Mouse (Mus musculus) forebrain, embryonic 16.5 days (tissue): ENCODE results near the gene Hmg20a. TPM values are rescaled to one million over a fixed set of nuclear protein-coding genes. Genes with fewer than 3 reads are reported as not detected.

Experiments
- ATAC-seq: fragments of 200-750 bp; cut with Nextera tagmentation; 2 replicates; pipeline ENCODE4 v1.8.0; 2017; ENCODE audit warnings: mild to moderate bottlenecking, moderate library complexity
- H3K27ac ChIP-seq: fragments of 300-500 bp; sonication (generic); 2 replicates; pipeline ENCODE4 v1.5.1; 2014; ENCODE audit warnings: low read length, control low read depth
- H3K27me3 ChIP-seq: fragments of 300-500 bp; sonication (generic); replicated peaks from 2 replicates; pipeline ENCODE4 v1.6.1; 2014; ENCODE audit warnings: low read length; ENCODE audit not compliant: control insufficient read depth, insufficient read depth
- H3K36me3 ChIP-seq: fragments of 300-500 bp; sonication (generic); 2 replicates; pipeline ENCODE4 v1.6.1; 2014; ENCODE audit not compliant: control insufficient read depth, insufficient read depth
- H3K4me1 ChIP-seq: fragments of 300-500 bp; sonication (generic); replicated peaks from 2 replicates; pipeline ENCODE4 v1.6.1; 2014; ENCODE audit warnings: low read length; ENCODE audit not compliant: control insufficient read depth, insufficient read depth
- H3K4me2 ChIP-seq: fragments of 300-500 bp; sonication (generic); 2 replicates; pipeline ENCODE4 v1.6.1; 2014; ENCODE audit warnings: mild to moderate bottlenecking, low read length, control low read depth
- H3K4me3 ChIP-seq: fragments of 300-500 bp; sonication (generic); replicated peaks from 2 replicates; pipeline ENCODE4 v1.5.1; 2014; ENCODE audit warnings: mild to moderate bottlenecking, low read length, control low read depth
- H3K9ac ChIP-seq: fragments of 300-500 bp; sonication (generic); replicated peaks from 2 replicates; pipeline ENCODE4 v1.6.1; 2014; ENCODE audit warnings: low read depth, low read length, control low read depth
- H3K9me3 ChIP-seq: fragments of 300-500 bp; sonication (generic); 2 replicates; pipeline ENCODE4 v1.6.1; 2016; ENCODE audit warnings: low read length; ENCODE audit not compliant: control insufficient read depth
- WGBS: fragments of 180-500 bp; shearing (Covaris S2); extraction: QIAGEN DNeasy Blood & Tissue Kit; methylation state at CpG from one replicate; pipeline ENCODE4 v1.1.7; 2014; 5-methylcytosine and 5-hydroxymethylcytosine counted together
- polyA plus RNA-seq: library from polyadenylated mRNA; unstranded; fragments of >200 nt; fragmentation: Nextera tagmentation; extraction: Ambion mirVana; gene quantifications from 2 replicates; pipeline ENCODE4 v1.2.1, GENCODE M21; 2015

The Hmg20a gene
- polyA plus RNA-seq, 1 experiment from 2014 or later = 97.4 TPM

- Histone ChIP-seq H3K4me3 (no peak overlapping the region), H3K4me1 (peaks cover 9% of the 10 kb centered on the region), H3K4me2 (no peak overlapping the region), H3K27ac (no peak overlapping the region), H3K36me3 (no peaks in the 10 kb centered on the region), H3K27me3 (no peaks in the 10 kb centered on the region), H3K9ac (no peak overlapping the region), H3K9me3 (no peaks in the 10 kb centered on the region)
- ATAC-seq = no peak
- 55% methylated on average over 1 of the region's 1 CpGs for WGBS
Observed at GRCm38 (mm10) chr9:56412716-56413115, 5.7 kb upstream of the Hmg20a start.

GRCm38 (mm10) chr9:56414322-56414721 is 4.1 kb upstream of the Hmg20a start:
- no peak overlapping the region for H3K27ac ChIP-seq
- no peak for ATAC-seq
- H3K27me3 ChIP-seq = no peaks in the 10 kb centered on the region
- no peak overlapping the region for H3K4me3 ChIP-seq
- no peak overlapping the region for H3K9ac ChIP-seq
- H3K9me3 ChIP-seq = no peaks in the 10 kb centered on the region
- no peaks in the 10 kb centered on the region for H3K36me3 ChIP-seq
- H3K4me1 ChIP-seq = peaks cover 11% of the 10 kb centered on the region
- H3K4me2 ChIP-seq = no peak overlapping the region

- Histone ChIP-seq H3K4me2 (no peak overlapping the region), H3K9ac (no peak overlapping the region), H3K27me3 (no peaks in the 10 kb centered on the region), H3K4me1 (peaks cover 19% of the 10 kb centered on the region), H3K9me3 (no peaks in the 10 kb centered on the region), H3K4me3 (no peak overlapping the region), H3K27ac (no peak overlapping the region), H3K36me3 (no peaks in the 10 kb centered on the region)
- no peak for ATAC-seq
- 29% methylated on average over 1 of the region's 1 CpGs for WGBS
Observed at GRCm38 (mm10) chr9:56415393-56415792, 3.0 kb upstream of the Hmg20a start.

- H3K36me3 ChIP-seq = no peaks in the 10 kb centered on the region
- WGBS = 48% methylated on average over 4 of the region's 4 CpGs
- ATAC-seq = no peak
- no peaks in the 10 kb centered on the region for H3K27me3 ChIP-seq
- H3K4me2 ChIP-seq = no peak overlapping the region
- H3K4me3 ChIP-seq = no peak overlapping the region
- H3K4me1 ChIP-seq = peaks cover 24% of the 10 kb centered on the region
- no peaks in the 10 kb centered on the region for H3K9me3 ChIP-seq
- H3K27ac ChIP-seq = no peak overlapping the region
- H3K9ac ChIP-seq = no peak overlapping the region
Observed at GRCm38 (mm10) chr9:56415935-56416607, 2.3 kb upstream of the Hmg20a start.

GRCm38 (mm10) chr9:56417415-56417947 is 928 bp upstream of the Hmg20a start:
- peak overlapping the region; percentile 83 for H3K27ac ChIP-seq
- ATAC-seq = peak; percentile 29; the same call in 1 of the 2 replicates
- no peaks in the 10 kb centered on the region for H3K36me3 ChIP-seq

GRCm38 (mm10) chr9:56418738-56419239 is 380 bp downstream of the Hmg20a start:
- Histone ChIP-seq H3K4me2 (peak overlapping the region; percentile 87), H3K4me1 (peaks cover 35% of the 10 kb centered on the region), H3K27me3 (no peaks in the 10 kb centered on the region), H3K36me3 (no peaks in the 10 kb centered on the region), H3K9me3 (no peaks in the 10 kb centered on the region), H3K27ac (peak overlapping the region; percentile 98), H3K9ac (peak overlapping the region; percentile 86), H3K4me3 (peak overlapping the region; percentile 78)
- ATAC-seq = peak; percentile 37
- WGBS = 0% methylated on average over 11 of the region's 11 CpGs

More at GRCm38 (mm10) chr9:56417415-56417947, 928 bp upstream of the Hmg20a start:
- under 1% methylated on average over 40 of the region's 40 CpGs for WGBS
- Histone ChIP-seq H3K9ac (peak overlapping the region; percentile 76), H3K4me2 (peak overlapping the region; percentile 87), H3K4me3 (peak overlapping the region; percentile 78), H3K4me1 (peaks cover 28% of the 10 kb centered on the region), H3K27me3 (no peaks in the 10 kb centered on the region), H3K9me3 (no peaks in the 10 kb centered on the region)

- 100% methylated on average over 1 of the region's 1 CpGs for WGBS
- Histone ChIP-seq H3K36me3 (no peaks in the 10 kb centered on the region), H3K27me3 (no peaks in the 10 kb centered on the region), H3K27ac (no peak overlapping the region), H3K4me3 (no peak overlapping the region), H3K4me2 (peak overlapping the region; percentile 21; the same call in 1 of the 2 replicates), H3K9ac (no peak overlapping the region), H3K9me3 (no peaks in the 10 kb centered on the region), H3K4me1 (peaks cover 33% of the 10 kb centered on the region)
- no peak for ATAC-seq
Observed at GRCm38 (mm10) chr9:56420236-56420635, 1.8 kb downstream of the Hmg20a start.

GRCm38 (mm10) chr9:56420892-56421601 is 2.6 kb downstream of the Hmg20a start:
- Histone ChIP-seq H3K4me2 (peak overlapping the region; percentile 21; the same call in 1 of the 2 replicates), H3K9ac (no peak overlapping the region), H3K9me3 (no peaks in the 10 kb centered on the region), H3K4me3 (no peak overlapping the region), H3K27me3 (no peaks in the 10 kb centered on the region), H3K36me3 (no peaks in the 10 kb centered on the region), H3K27ac (no peak overlapping the region), H3K4me1 (peaks cover 31% of the 10 kb centered on the region)
- no peak for ATAC-seq
- 89% methylated on average over 9 of the region's 9 CpGs for WGBS

- no peak overlapping the region for H3K4me2 ChIP-seq
- no peak overlapping the region for H3K27ac ChIP-seq
- no peaks in the 10 kb centered on the region for H3K36me3 ChIP-seq
- H3K9ac ChIP-seq = no peak overlapping the region
- peaks cover 30% of the 10 kb centered on the region for H3K4me1 ChIP-seq
- H3K27me3 ChIP-seq = no peaks in the 10 kb centered on the region
- H3K4me3 ChIP-seq = no peak overlapping the region
- WGBS = 89% methylated on average over 5 of the region's 5 CpGs
- H3K9me3 ChIP-seq = no peaks in the 10 kb centered on the region
- ATAC-seq = no peak
Observed at GRCm38 (mm10) chr9:56421991-56422390, 3.6 kb downstream of the Hmg20a start.
